Mouse (Mus musculus) inflammation-experienced regulatory T-cells (primary cell): ENCODE data around the gene Svs3a. TPM values are rescaled to one million over a fixed set of nuclear protein-coding genes. Genes with fewer than 3 reads are reported as not detected.

Source experiments
- polyA plus RNA-seq, 2 experiments: library from polyadenylated mRNA; unstranded; fragments of 100-300 nt; shearing (Covaris generic); gene quantifications; one replicate each; pipeline ENCODE4 v1.2.1; 2017

Gene Svs3a
- not detected for polyA plus RNA-seq

GRCm38 (mm10) chr2:164288968-164289367 lies at the start of gene Svs3a:
Svs3a (plus strand) TSS chr2:164289268.

GRCm38 (mm10) chr2:164256540-164256939 lies 32.5 kb upstream of the Svs3a start, which contains the start of gene Svs3b:
Svs3b (minus strand) TSS chr2:164256640.

GRCm38 (mm10) chr2:164278359-164278758 lies 10.7 kb upstream of the Svs3a start, which contains the start of gene Svs4:
Svs4 (minus strand) TSS chr2:164278459.

GRCm38 (mm10) chr2:164316451-164316850 lies 27.4 kb downstream of the Svs3a start, which contains the start of gene Svs6:
Svs6 (plus strand) TSS chr2:164316751.

GRCm38 (mm10) chr2:164332440-164332839 lies 43.4 kb downstream of the Svs3a start, which contains the start of gene Svs5:
Svs5 (plus strand) TSS chr2:164332740.

Other genes with a start within 250 kb of the Svs3a start
- gene Stk4, start 218.9 kb upstream of the Svs3a start, polyA plus RNA-seq = 100 to 1,000 TPM; 188 to 243 TPM
- gene Tomm34, start 218.1 kb upstream of the Svs3a start, polyA plus RNA-seq = 100 to 1,000 TPM; 137 to 154 TPM
- gene Kcns1, start 118.2 kb upstream of the Svs3a start, polyA plus RNA-seq = 1 to 10 TPM in 1 of 2 experiments, under 1 TPM in 1; 0.31 to 1.5 TPM
- 1 to 10 TPM in 1 of 2 experiments, not detected in 1; 1.8 TPM for gene Wfdc5, start 106.5 kb upstream of the Svs3a start, polyA plus RNA-seq
- gene Wfdc12, start 98.7 kb upstream of the Svs3a start, polyA plus RNA-seq = 100 to 1,000 TPM in 1 of 2 experiments, 1 to 10 TPM in 1; 1.4 to 102 TPM
- not detected for gene Wfdc15a, start 89.1 kb upstream of the Svs3a start, polyA plus RNA-seq
- not detected for gene Wfdc15b, start 67.6 kb upstream of the Svs3a start, polyA plus RNA-seq
- not detected for gene Svs2, start 50.8 kb upstream of the Svs3a start, polyA plus RNA-seq
- gene Svs3b, start 32.6 kb upstream of the Svs3a start, polyA plus RNA-seq = 1 to 10 TPM in 1 of 2 experiments, not detected in 1; 1.1 TPM
- not detected for gene Svs4, start 10.8 kb upstream of the Svs3a start, polyA plus RNA-seq
- gene Svs6, start 27.5 kb downstream of the Svs3a start, polyA plus RNA-seq = not detected
- under 1 TPM in 1 of 2 experiments, not detected in 1; 0.56 TPM for gene Svs5, start 43.5 kb downstream of the Svs3a start, polyA plus RNA-seq
- 10 to 100 TPM in 1 of 2 experiments, 1 to 10 TPM in 1; 1.5 to 18.8 TPM for gene Slpi, start 99.8 kb downstream of the Svs3a start, polyA plus RNA-seq
- under 1 TPM in 1 of 2 experiments, not detected in 1; 0.66 TPM for gene Rbpjl, start 113.9 kb downstream of the Svs3a start, polyA plus RNA-seq
- under 1 TPM; 0.11 to 0.73 TPM for gene Matn4, start 115.9 kb downstream of the Svs3a start, polyA plus RNA-seq
- 10 to 100 TPM in 1 of 2 experiments, 1 to 10 TPM in 1; 2.2 to 24.3 TPM for gene Sdc4, start 154.6 kb downstream of the Svs3a start, polyA plus RNA-seq
- gene Sys1, start 167.7 kb downstream of the Svs3a start, polyA plus RNA-seq = 10 to 100 TPM; 81.2 to 96.0 TPM
- 10 to 100 TPM; 19.7 to 21.3 TPM for gene Gm20458, start 171.7 kb downstream of the Svs3a start, polyA plus RNA-seq
- gene Trp53tg5, start 184.5 kb downstream of the Svs3a start, polyA plus RNA-seq = under 1 TPM; 0.41 to 0.62 TPM
- 1 to 10 TPM; 6.3 to 6.8 TPM for gene Dbndd2, start 196.8 kb downstream of the Svs3a start, polyA plus RNA-seq
- 10 to 100 TPM; 27.1 to 28.8 TPM for gene Pigt, start 208.3 kb downstream of the Svs3a start, polyA plus RNA-seq